Mouse (Mus musculus) gastrocnemius, adult 8-10 months (tissue): ENCODE data around the gene Lrrc17. TPM values are rescaled to one million over a fixed set of nuclear protein-coding genes. Genes with fewer than 3 reads are reported as not detected.
"Not testable (repeated sequence)": the region's sequence is repeated elsewhere in the genome, so short reads cannot be mapped to it uniquely, and the experiment has no call there.

Experiments used
- DNase-seq, 2 experiments: peaks; one replicate each; pipeline ENCODE4 v3.0.0; 2022; ENCODE audit warnings: low spot score in 2 of 2
- total RNA-seq, 4 experiments: library from RNA; stranded (reverse); gene quantifications; 2 replicates each; pipeline ENCODE4 v1.2.4; 2022

Gene Lrrc17
- total RNA-seq, 4 experiments from 2014 or later, result 0.89 to 2.0 (median 1.0) TPM

DNA sequence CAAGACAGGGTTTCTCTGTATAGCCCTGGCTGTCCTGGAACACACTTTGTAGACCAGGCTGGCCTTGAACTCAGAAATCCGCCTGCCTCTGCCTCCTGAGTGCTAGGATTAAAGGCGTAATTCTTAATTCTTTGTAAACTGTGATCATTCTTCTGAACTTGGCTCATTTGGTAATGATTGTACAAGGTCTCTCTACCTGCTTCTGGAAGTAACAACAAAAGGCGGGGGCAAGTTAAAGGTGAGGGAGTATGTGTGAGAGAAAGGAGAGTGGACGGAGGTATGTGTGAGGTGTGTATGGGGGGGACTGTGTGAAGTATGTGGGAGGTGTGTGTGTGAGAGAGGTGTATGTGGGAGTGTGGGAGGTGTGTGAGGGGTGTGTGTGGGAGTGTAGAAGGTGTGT is 56.6 kb downstream of the Lrrc17 start:
- no peak for DNase-seq

DNA sequence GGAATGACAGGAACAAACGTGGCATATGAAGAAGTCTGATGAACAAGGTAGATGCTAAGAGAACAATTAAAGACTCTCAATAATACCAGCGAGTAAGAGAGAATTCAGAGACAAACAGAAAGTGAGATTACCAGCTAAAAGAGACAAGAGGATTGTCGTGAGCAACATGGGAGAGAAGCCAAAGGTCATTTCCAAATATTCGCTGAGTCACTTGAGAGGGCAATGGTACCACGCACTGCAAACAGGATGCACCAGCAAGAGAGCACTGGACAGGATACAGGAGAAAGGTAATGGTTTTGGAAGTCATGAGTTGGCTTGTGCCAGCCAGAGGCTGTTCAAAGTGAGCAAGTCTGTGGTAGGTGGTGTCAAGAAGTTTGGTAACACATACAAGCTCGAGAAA is 62.6 kb downstream of the Lrrc17 start:
- DNase-seq, result no peak

DNA sequence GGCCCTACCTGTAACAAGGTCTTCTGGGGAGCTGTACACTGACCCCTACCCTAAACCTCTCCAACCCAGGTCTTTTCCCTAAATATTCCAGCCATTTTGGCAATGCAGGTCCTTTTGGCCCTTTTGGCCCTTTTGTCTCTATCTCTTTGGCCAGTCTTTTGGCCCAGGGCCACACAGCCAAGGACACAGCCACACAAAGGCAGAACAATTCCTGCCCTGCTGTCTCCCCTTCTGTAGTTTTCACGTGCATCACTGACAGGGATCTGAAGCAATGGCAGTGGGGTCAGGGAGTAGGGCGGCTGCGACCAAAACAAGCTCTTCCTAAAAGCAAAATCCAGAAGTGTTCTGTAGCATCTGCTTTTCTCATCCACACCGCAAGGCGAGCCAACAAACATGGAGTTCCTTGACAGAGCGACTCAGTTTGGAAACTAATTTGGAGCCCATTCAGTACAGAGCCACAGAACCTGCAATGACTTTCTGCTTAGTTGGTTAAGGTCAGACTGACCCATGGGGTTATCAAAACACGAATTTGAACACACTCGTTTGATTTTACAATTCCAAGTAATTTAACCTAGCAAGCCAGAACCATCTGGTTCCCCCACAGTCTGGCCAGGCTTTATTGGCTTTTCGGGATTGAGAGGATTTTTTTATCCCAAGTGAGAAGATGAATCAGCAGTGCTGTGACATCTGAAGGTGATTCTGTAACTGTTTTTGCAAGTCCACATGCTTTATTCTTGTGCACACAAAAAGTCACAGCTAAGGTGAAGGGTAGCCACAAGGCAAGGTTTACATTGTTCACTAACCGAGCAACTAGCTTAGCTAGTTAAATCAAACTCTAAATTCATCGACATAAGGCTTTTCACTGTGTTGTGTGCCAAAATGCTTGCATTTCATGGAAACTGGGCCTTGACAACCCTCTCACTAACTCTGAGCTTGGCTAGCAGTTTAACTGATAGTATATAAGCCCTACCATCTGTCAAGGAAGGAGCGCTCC is 65.2 kb downstream of the Lrrc17 start:
- peak; percentile 2 to 31 for DNase-seq

DNA sequence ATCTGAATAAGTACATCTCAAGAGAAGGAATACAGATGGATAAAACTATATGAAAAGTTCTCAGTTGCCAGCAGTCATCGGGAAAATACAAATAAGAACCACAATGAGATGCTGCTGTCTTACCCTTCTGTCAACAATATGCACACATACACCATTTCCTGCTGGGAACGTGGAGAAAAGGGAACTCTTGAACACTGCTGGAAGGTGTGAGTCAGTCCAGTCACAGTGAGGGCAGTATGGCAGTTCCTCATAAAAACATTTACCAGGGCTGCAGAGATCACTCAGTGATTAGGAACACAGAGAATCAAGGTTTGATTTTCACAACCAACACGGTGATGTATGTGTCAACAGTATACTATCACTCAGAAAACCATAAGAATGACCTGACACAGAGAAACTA is 67.6 kb downstream of the Lrrc17 start:
- no peak for DNase-seq

DNA sequence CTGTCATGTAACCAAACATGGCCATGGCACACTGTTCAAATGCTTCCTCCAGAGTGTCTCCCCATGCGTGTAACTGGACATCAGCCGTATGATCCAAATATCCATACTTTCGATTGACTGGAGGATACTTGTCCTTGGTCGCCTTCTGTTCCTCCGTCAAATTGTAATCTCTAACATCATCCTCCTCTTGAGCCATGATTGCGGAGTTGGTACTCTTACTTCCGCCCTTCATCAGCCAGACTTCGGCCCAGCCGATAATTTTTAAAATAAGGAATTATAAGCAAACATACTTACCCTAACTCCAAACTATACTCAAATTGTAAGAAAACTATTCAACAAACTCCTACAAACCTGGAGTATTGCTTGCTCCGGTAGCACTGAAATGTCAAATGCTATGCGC is 70.9 kb downstream of the Lrrc17 start:
- DNase-seq, result not testable (repeated sequence)

DNA sequence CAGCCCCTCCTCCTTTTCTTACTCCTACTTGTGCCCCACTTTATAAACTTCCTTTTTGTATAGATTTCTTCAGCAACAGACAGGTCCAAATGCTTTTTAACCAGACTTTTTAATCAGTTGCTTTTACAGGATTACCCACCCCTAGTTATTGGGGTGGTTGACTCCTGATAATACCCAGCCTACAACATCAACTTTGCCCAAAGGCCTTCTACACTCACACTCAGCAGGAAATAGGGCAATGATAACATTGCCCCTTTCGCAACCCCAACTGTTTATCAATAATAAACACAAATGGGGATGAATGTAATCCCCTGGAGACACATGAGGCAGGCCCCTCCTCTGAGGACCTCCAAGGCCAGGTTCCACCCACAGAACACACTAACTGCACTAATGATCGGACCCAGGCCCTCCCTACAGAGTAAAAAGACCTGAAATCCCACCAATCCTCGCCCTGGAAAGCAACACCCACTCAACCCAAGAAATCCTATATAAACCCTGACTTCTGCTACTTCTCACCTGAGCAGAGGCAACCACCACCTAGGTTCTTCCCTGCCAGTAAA is 73.2 kb downstream of the Lrrc17 start:
- no peak for DNase-seq

Other genes starting within 250 kb of the Lrrc17 start
- gene Fgl2, start 170.9 kb upstream of the Lrrc17 start, total RNA-seq, result 1 to 10 TPM; 2.2 to 4.5 (median 3.8) TPM
- gene Ccdc146, start 118.9 kb upstream of the Lrrc17 start, total RNA-seq, result 1 to 10 TPM; 2.8 to 4.4 (median 3.1) TPM
- 10 to 100 TPM in 3 of 4 experiments, 1 to 10 TPM in 1; 9.6 to 11.0 (median 10.4) TPM for gene Fam185a, start 118.6 kb upstream of the Lrrc17 start, total RNA-seq
- gene Fbxl13, start 102.1 kb downstream of the Lrrc17 start, total RNA-seq, result not detected
- 1 to 10 TPM; 3.5 to 4.2 (median 3.9) TPM for gene Armc10, start 102.3 kb downstream of the Lrrc17 start, total RNA-seq
- 10 to 100 TPM in 2 of 4 experiments, 1 to 10 TPM in 2; 8.3 to 10.4 (median 9.4) TPM for gene Napepld, start 157.8 kb downstream of the Lrrc17 start, total RNA-seq
- 100 to 1,000 TPM in 2 of 4 experiments, 10 to 100 TPM in 2; 92.6 to 114 (median 104) TPM for gene Pmpcb, start 193.6 kb downstream of the Lrrc17 start, total RNA-seq
- 10 to 100 TPM; 22.9 to 25.1 (median 23.8) TPM for gene Dnajc2, start 241.7 kb downstream of the Lrrc17 start, total RNA-seq
- gene Psmc2, start 241.7 kb downstream of the Lrrc17 start, total RNA-seq, result 100 to 1,000 TPM; 117 to 131 (median 125) TPM